ENCODE assay signal across 8 mouse cellular contexts in genomic region chr8:9977573-9978314, GRCm38 (mm10). TPM values are rescaled to one million over a fixed set of nuclear protein-coding genes. Genes with fewer than 3 reads are reported as not detected.
A peak's percentile ranks its signal among the peaks of the same experiment; 100 is the strongest.
DNase-seq lines count a peak whose midpoint lies in the region; ATAC-seq and TF ChIP-seq lines count a peak whose summit lies in the region.

Lig4 (minus strand) TSS chr8:9977686.
Abhd13 (plus strand) TSS chr8:9977707.

- H3K79me2 ChIP-seq in CH12.LX (replicated peaks; ENCODE audit: control insufficient read depth, extremely low read depth, insufficient read depth, poor library complexity, severe bottlenecking): peaks cover 46% of the 10 kb centered on the region

- peaks cover 8 to 32% of the 10 kb centered on the region in 2 experiments for H3K36me3 ChIP-seq in CH12.LX (replicated peaks in 1 of 2; ENCODE audit: control insufficient read depth in 1 of 2, insufficient read depth in 1 of 2, low read length in 1 of 2)
- peaks cover 3% of the 10 kb centered on the region; the same call in 1 of the 2 replicates for H3K36me3 ChIP-seq in forebrain, embryonic 11.5 days (ENCODE audit: control insufficient read depth, insufficient read depth, low read length)
- H3K36me3 ChIP-seq in heart, embryonic 16.5 days (ENCODE audit: control insufficient read depth, insufficient read depth): peaks cover 5% of the 10 kb centered on the region
- peaks cover 6% of the 10 kb centered on the region for H3K36me3 ChIP-seq in liver, embryonic 15.5 days (replicated peaks)
- peaks cover 7% of the 10 kb centered on the region for H3K36me3 ChIP-seq in neural tube, embryonic 12.5 days

- peak within 1 kb of the TSS; percentile 95 for H3K9ac ChIP-seq in CH12.LX (ENCODE audit: insufficient read depth, low read depth)
- H3K9ac ChIP-seq in forebrain, embryonic 11.5 days (ENCODE audit: low read length): peak within 1 kb of the TSS; percentile 89
- peak within 1 kb of the TSS; percentile 90 for H3K9ac ChIP-seq in heart, embryonic 16.5 days (ENCODE audit: low read length)
- peak within 1 kb of the TSS; percentile 80 for H3K9ac ChIP-seq in liver, embryonic 15.5 days
- peak within 1 kb of the TSS; percentile 92 for H3K9ac ChIP-seq in neural tube, embryonic 12.5 days

- H3K27me3 ChIP-seq in CH12.LX (replicated peaks): no peaks in the 10 kb centered on the region
- H3K27me3 ChIP-seq in forebrain, embryonic 11.5 days (ENCODE audit: control insufficient read depth, insufficient read depth, low read length): no peaks in the 10 kb centered on the region
- no peaks in the 10 kb centered on the region for H3K27me3 ChIP-seq in heart, embryonic 16.5 days (ENCODE audit: control insufficient read depth, insufficient read depth, low read length)
- no peaks in the 10 kb centered on the region for H3K27me3 ChIP-seq in liver, embryonic 15.5 days
- H3K27me3 ChIP-seq in neural tube, embryonic 12.5 days (replicated peaks): no peaks in the 10 kb centered on the region

- under 1% methylated on average over 64 of the region's 68 CpGs for WGBS in forebrain, embryonic 11.5 days
- 0% methylated on average over 68 of the region's 68 CpGs for WGBS in heart, embryonic 16.5 days
- under 1% methylated on average over 65 of the region's 68 CpGs for WGBS in liver, embryonic 15.5 days (ENCODE audit: insufficient replicate concordance)
- under 1% methylated on average over 62 of the region's 68 CpGs for WGBS in neural tube, embryonic 12.5 days

- peaks cover 5 to 35% of the 10 kb centered on the region in 2 experiments; a peak in 3 of 4 replicates for H3K4me1 ChIP-seq in CH12.LX (ENCODE audit: control insufficient read depth in 1 of 2, insufficient read depth in 2 of 2)
- H3K4me1 ChIP-seq in forebrain, embryonic 11.5 days (replicated peaks; ENCODE audit: control insufficient read depth, insufficient read depth, low read length): peaks cover 11% of the 10 kb centered on the region; the same call in 1 of the 2 replicates
- peaks cover 31% of the 10 kb centered on the region for H3K4me1 ChIP-seq in heart, embryonic 16.5 days (ENCODE audit: control insufficient read depth, insufficient read depth, low read length)
- peaks cover 51% of the 10 kb centered on the region for H3K4me1 ChIP-seq in liver, embryonic 15.5 days (replicated peaks)
- peaks cover 26% of the 10 kb centered on the region for H3K4me1 ChIP-seq in neural tube, embryonic 12.5 days

- H3K4me2 ChIP-seq in CH12.LX (ENCODE audit: insufficient read depth, low read depth, poor library complexity, severe bottlenecking): peak within 1 kb of the TSS; percentile 91
- peak within 1 kb of the TSS; percentile 76 for H3K4me2 ChIP-seq in forebrain, embryonic 11.5 days (ENCODE audit: low read depth, low read length, severe bottlenecking)
- peak within 1 kb of the TSS; percentile 90 for H3K4me2 ChIP-seq in heart, embryonic 16.5 days (ENCODE audit: low read depth, low read length)
- H3K4me2 ChIP-seq in liver, embryonic 15.5 days: peak within 1 kb of the TSS; percentile 81
- H3K4me2 ChIP-seq in neural tube, embryonic 12.5 days (replicated peaks): peak within 1 kb of the TSS; percentile 83

- TF ChIP-seq EP300 in CH12.LX (IDR thresholded peaks at IDR 0.05; ENCODE audit: low read length): no peak

- peak within 1 kb of the TSS; percentile 62 for H3K27ac ChIP-seq in CH12.LX (ENCODE audit: insufficient read depth, low read depth)
- H3K27ac ChIP-seq in forebrain, embryonic 11.5 days (ENCODE audit: low read depth, low read length): peak within 1 kb of the TSS; percentile 64
- H3K27ac ChIP-seq in heart, embryonic 16.5 days (ENCODE audit: low read length): peak within 1 kb of the TSS; percentile 86
- peak within 1 kb of the TSS; percentile 83 for H3K27ac ChIP-seq in liver, embryonic 15.5 days (replicated peaks)
- H3K27ac ChIP-seq in neural tube, embryonic 12.5 days: peak within 1 kb of the TSS; percentile 75

- dilution Hi-C loops in CH12.LX (cut with MboI; ENCODE audit: extremely low pct_ligation_motif_present, extremely low pct_unique_long_range_greater_than_20kb, low sequenced_read_pairs): no loop called here

- peak; percentile 67 for ATAC-seq in forebrain, embryonic 11.5 days (replicated peaks; ENCODE audit: low FRiP score)
- ATAC-seq in heart, embryonic 16.5 days (replicated peaks; ENCODE audit: extremely low read depth, insufficient read depth, low FRiP score): peak; percentile 70
- peak; percentile 67 for ATAC-seq in liver, embryonic 15.5 days (ENCODE audit: insufficient read depth)
- peak; percentile 52 for ATAC-seq in neural tube, embryonic 12.5 days (ENCODE audit: low FRiP score, low read depth)

- TF ChIP-seq POLR2A in CH12.LX (IDR thresholded peaks at IDR 0.05; ENCODE audit: low read depth, low read length): peak; percentile 78

- no peak for TF ChIP-seq CTCF in CH12.LX (conservative IDR thresholded peaks at IDR 0.05 in 1 of 2, IDR thresholded peaks at IDR 0.05 in 1 of 2; ENCODE audit: low read depth in 2 of 2, low read length in 2 of 2)

- in situ Hi-C loops in CH12.LX (cut with MboI; ENCODE audit: low pct_ligation_motif_present, low pct_unique_long_range_greater_than_20kb, low sequenced_read_pairs): loop anchor here (25.0 kb wide), 1 partner anchor 335 kb away; no protein-coding TSS in a partner anchor

- H3K4me3 ChIP-seq in CH12.LX (replicated peaks in 1 of 3; ENCODE audit: low read depth in 2 of 3, low read length in 2 of 3, poor library complexity in 1 of 3): peak within 1 kb of the TSS; percentile 77 to 94 (median 82)
- peak within 1 kb of the TSS; percentile 89 for H3K4me3 ChIP-seq in forebrain, embryonic 11.5 days (ENCODE audit: low read depth, low read length)
- H3K4me3 ChIP-seq in heart, embryonic 16.5 days (ENCODE audit: low read length): peak within 1 kb of the TSS; percentile 82
- H3K4me3 ChIP-seq in liver, embryonic 15.5 days (replicated peaks): peak within 1 kb of the TSS; percentile 88
- H3K4me3 ChIP-seq in neural tube, embryonic 12.5 days: peak within 1 kb of the TSS; percentile 90

- DNase-seq in CH12.LX (ENCODE audit: extremely low read depth): peak; percentile 97
- peak; percentile 95 for DNase-seq in c-Kit-positive CD71-positive TER-119-negative erythroid progenitor cells, embryonic 14.5 days (ENCODE audit: low read depth)
- peak; percentile 99 for DNase-seq in forebrain, embryonic 11.5 days (ENCODE audit: low spot score)
- peak; percentile 99 for DNase-seq in kidney, postnatal 36 days
- peak; percentile 96 for DNase-seq in telencephalon, adult 2 months (ENCODE audit: low read depth, low spot score)

- no peak for TF ChIP-seq RAD21 in CH12.LX (IDR thresholded peaks at IDR 0.05; ENCODE audit: low read depth, low read length)

- H3K9me3 ChIP-seq in CH12.LX (replicated peaks; ENCODE audit: low read length): no peaks in the 10 kb centered on the region
- H3K9me3 ChIP-seq in forebrain, embryonic 11.5 days (ENCODE audit: control insufficient read depth, low read length): no peaks in the 10 kb centered on the region
- H3K9me3 ChIP-seq in heart, embryonic 16.5 days (replicated peaks; ENCODE audit: control insufficient read depth, low read length): no peaks in the 10 kb centered on the region
- H3K9me3 ChIP-seq in liver, embryonic 15.5 days (replicated peaks): no peaks in the 10 kb centered on the region
- H3K9me3 ChIP-seq in neural tube, embryonic 12.5 days: no peaks in the 10 kb centered on the region

TF ChIP-seq in CH12.LX, 34 proteins besides CTCF, POLR2A, EP300 and RAD21 (continues in another document):
- TF ChIP-seq JUN (IDR thresholded peaks at IDR 0.05; ENCODE audit: insufficient read depth, low read depth, low read length) (no peak), MAZ (IDR thresholded peaks at IDR 0.05; ENCODE audit: low read depth, low read length) (peak; percentile 63; the same call in 1 of the 2 replicates), UBTF (IDR thresholded peaks at IDR 0.05; ENCODE audit: low read depth, low read length) (peak; percentile 80), POLR2AphosphoS2 (IDR thresholded peaks at IDR 0.05; ENCODE audit: low read depth, low read length) (no peak), E2F4 (IDR thresholded peaks at IDR 0.05; ENCODE audit: insufficient replicate concordance, low read depth, low read length) (peak; percentile 75; the same call in 1 of the 2 replicates), MXI1 (IDR thresholded peaks at IDR 0.05; ENCODE audit: low read depth, low read length) (no peak), TCF12 (IDR thresholded peaks at IDR 0.05; ENCODE audit: low read depth, low read length) (peak; percentile 91), SMC3 (IDR thresholded peaks at IDR 0.05; ENCODE audit: low read depth, low read length) (no peak), BHLHE40 (IDR thresholded peaks at IDR 0.05; ENCODE audit: low read depth, low read length) (no peak), USF2 (conservative IDR thresholded peaks at IDR 0.05; ENCODE audit: low read depth, low read length) (no peak), CHD2 (IDR thresholded peaks at IDR 0.05; ENCODE audit: low read length) (peak; percentile 38; the same call in 1 of the 2 replicates), ETS1 (conservative IDR thresholded peaks at IDR 0.05; ENCODE audit: low read depth, low read length) (peak; percentile 30; the same call in 1 of the 2 replicates), NELFE (IDR thresholded peaks at IDR 0.05; ENCODE audit: low read depth, low read length) (no peak; the same call in none of the 2 replicates), CHD1 (IDR thresholded peaks at IDR 0.05; ENCODE audit: low read depth, low read length) (no peak), PAX5 (IDR thresholded peaks at IDR 0.05; ENCODE audit: low read length) (no peak), NRF1 (IDR thresholded peaks at IDR 0.05; ENCODE audit: low read depth, low read length) (peak; percentile 98)

RNA-seq across cellular contexts. Expression of gene Lig4, which starts in this region (rescaled TPM):
- total RNA-seq in CH12.LX (2012; rRNA removed) (1.7 and 2.5 TPM in 2 replicates), CH12.LX (2014; rRNA removed) (3.1 and 3.2 TPM in 2 replicates)
- 7.1 and 7.9 TPM in 2 replicates for polyA plus RNA-seq in CH12.LX (2012; ENCODE audit: insufficient read length, low read depth)
- 10.0 and 11.5 TPM in 2 replicates for polyA plus RNA-seq in forebrain, embryonic 11.5 days (2014; fragmentation: Nextera tagmentation; extraction: Ambion mirVana)
- 4.1 and 6.4 TPM in 2 replicates for polyA plus RNA-seq in heart, embryonic 16.5 days (2015; fragmentation: Nextera tagmentation; extraction: Ambion mirVana)
- 0.66 and 0.70 TPM in 2 replicates for polyA plus RNA-seq in liver, embryonic 15.5 days (2015; fragmentation: Nextera tagmentation; extraction: Ambion mirVana)
- polyA plus RNA-seq in neural tube, embryonic 12.5 days (2016; fragmentation: Nextera tagmentation; extraction: Ambion mirVana): 9.2 and 10.1 TPM in 2 replicates

RNA-seq across cellular contexts. Expression of gene Abhd13, which starts in this region (rescaled TPM):
- 8.6 and 10.4 TPM in 2 replicates for total RNA-seq in CH12.LX (2012; rRNA removed)
- total RNA-seq in CH12.LX (2014; rRNA removed): 20.3 and 23.6 TPM in 2 replicates
- 11.3 and 13.0 TPM in 2 replicates for polyA plus RNA-seq in CH12.LX (2012; ENCODE audit: insufficient read length, low read depth)
- polyA plus RNA-seq in forebrain, embryonic 11.5 days (2014; fragmentation: Nextera tagmentation; extraction: Ambion mirVana): 20.5 and 23.1 TPM in 2 replicates
- 11.1 and 11.8 TPM in 2 replicates for polyA plus RNA-seq in heart, embryonic 16.5 days (2015; fragmentation: Nextera tagmentation; extraction: Ambion mirVana)
- 4.6 TPM in 2 replicates for polyA plus RNA-seq in liver, embryonic 15.5 days (2015; fragmentation: Nextera tagmentation; extraction: Ambion mirVana)
- 19.6 and 20.6 TPM in 2 replicates for polyA plus RNA-seq in neural tube, embryonic 12.5 days (2016; fragmentation: Nextera tagmentation; extraction: Ambion mirVana)

Comparison
In these comparisons a context has a peak if more than half of its experiments do, and no peak if none do; other contexts are left out.
1. Peak in every context shown above with its lines: DNase-seq, ATAC-seq, H3K4me3 ChIP-seq and H3K27ac ChIP-seq.